Mouse (Mus musculus) liver, postnatal 0 days (tissue): Measurements from ENCODE around the gene Rab20. TPM values are rescaled to one million over a fixed set of nuclear protein-coding genes. Genes with fewer than 3 reads are reported as not detected.
A peak's percentile ranks its signal among the peaks of the same experiment; 100 is the strongest.
"Not testable (repeated sequence)": the region's sequence is repeated elsewhere in the genome, so short reads cannot be mapped to it uniquely, and the experiment has no call there.

Experiments used
- ATAC-seq: fragments of 200-750 bp; cut with Nextera tagmentation; 2 replicates; pipeline ENCODE4 v1.8.0; 2017; ENCODE audit warnings: mild to moderate bottlenecking, moderate library complexity
- DNase-seq: peaks from one replicate; pipeline ENCODE4 v3.0.0-alpha.2; 2016
- H3K27ac ChIP-seq: fragments of 300-500 bp; sonication (generic); 2 replicates; pipeline ENCODE4 v1.5.1; 2014; ENCODE audit warnings: antibody characterized with exemption, moderate library complexity, mild to moderate bottlenecking, low read depth
- H3K27me3 ChIP-seq: fragments of 300-500 bp; sonication (generic); 2 replicates; pipeline ENCODE4 v1.6.1; 2014; ENCODE audit warnings: low read length, control low read depth, mixed read lengths; ENCODE audit not compliant: insufficient read depth
- H3K36me3 ChIP-seq: fragments of 300-500 bp; sonication (generic); replicated peaks from 2 replicates; pipeline ENCODE4 v1.6.1; 2014; ENCODE audit warnings: mild to moderate bottlenecking, control low read depth, low read length, moderate library complexity, mixed read lengths; ENCODE audit not compliant: insufficient read depth
- H3K4me1 ChIP-seq: fragments of 300-500 bp; sonication (generic); 2 replicates; pipeline ENCODE4 v1.6.1; 2014; ENCODE audit warnings: antibody characterized with exemption, mild to moderate bottlenecking, control low read depth; ENCODE audit not compliant: insufficient read depth
- H3K4me2 ChIP-seq: fragments of 300-500 bp; sonication (generic); 2 replicates; pipeline ENCODE4 v1.6.1; 2014; ENCODE audit warnings: low read depth, mild to moderate bottlenecking, low read length, moderate library complexity, mixed read lengths
- H3K4me3 ChIP-seq: fragments of 300-500 bp; sonication (generic); 2 replicates; pipeline ENCODE4 v1.5.1; 2014; ENCODE audit warnings: low read depth, low read length
- H3K9ac ChIP-seq: fragments of 300-500 bp; sonication (generic); replicated peaks from 2 replicates; pipeline ENCODE4 v1.6.1; 2014; ENCODE audit warnings: mild to moderate bottlenecking, moderate library complexity
- H3K9me3 ChIP-seq: fragments of 300-500 bp; sonication (generic); 2 replicates; pipeline ENCODE4 v1.6.1; 2016; ENCODE audit warnings: mild to moderate bottlenecking, control low read depth, low read length, mixed read lengths
- CTCF ChIP-seq: sonication (generic); IDR thresholded peaks from 2 replicates; pipeline ENCODE4 v1.5.1; 2016; ENCODE audit warnings: antibody characterized with exemption, low read depth
- EP300 ChIP-seq: IDR thresholded peaks from 2 replicates; pipeline ENCODE4 v1.6.1; 2016; ENCODE audit warnings: antibody characterized with exemption, low read depth, mild to moderate bottlenecking
- WGBS: fragments of 180-500 bp; shearing (Covaris S2); extraction: QIAGEN DNeasy Blood & Tissue Kit; methylation state at CpG from one replicate; pipeline ENCODE4 v1.1.7; 2014; ENCODE audit not compliant: insufficient replicate concordance; 5-methylcytosine and 5-hydroxymethylcytosine counted together
- polyA plus RNA-seq: library from polyadenylated mRNA; unstranded; fragments of >200 nt; fragmentation: Nextera tagmentation; extraction: Ambion mirVana; gene quantifications from 2 replicates; pipeline ENCODE4 v1.2.1, GENCODE M21; 2015

The Rab20 gene
- polyA plus RNA-seq, 1 experiment from 2014 or later: 10.7 TPM

DNA sequence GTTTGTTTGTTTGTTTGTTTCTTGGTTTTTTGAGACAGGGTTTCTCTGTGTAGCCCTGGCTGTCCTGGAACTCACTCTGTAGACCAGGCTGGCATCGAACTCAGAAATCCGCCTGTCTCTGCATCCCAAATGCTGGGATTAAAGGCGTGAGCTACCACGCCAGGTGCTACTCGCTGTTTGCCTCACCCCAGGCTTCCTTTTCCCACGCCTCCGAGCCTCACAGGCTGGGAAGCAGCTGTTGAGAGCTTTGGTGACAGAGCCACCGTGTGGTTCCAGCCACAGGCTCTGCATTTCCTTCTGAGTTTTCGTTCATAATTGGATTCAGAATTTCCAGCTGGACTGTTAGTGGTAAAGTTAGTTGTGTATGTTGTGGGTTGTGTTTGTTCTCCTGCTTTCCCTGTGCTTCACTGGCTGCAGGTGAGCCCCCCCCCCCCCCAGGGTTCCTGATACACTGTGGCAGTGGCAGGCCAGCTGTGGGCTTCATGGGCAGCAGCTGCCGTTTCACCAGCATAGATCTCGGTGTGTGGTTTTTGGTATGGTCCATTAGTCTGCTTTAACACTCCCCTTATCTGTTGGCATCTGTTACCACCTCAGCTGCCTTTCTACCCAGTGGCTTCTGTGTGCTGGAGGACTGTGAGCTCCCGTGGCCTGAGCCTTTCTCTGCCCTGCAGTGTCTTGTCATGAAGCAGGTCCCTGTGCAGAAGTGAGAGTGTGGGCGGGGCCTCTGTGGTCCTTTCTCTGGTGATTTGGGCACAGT is 25.1 kb upstream of the Rab20 start:
- Histone ChIP-seq H3K27ac (no peak overlapping the region), H3K27me3 (no peaks in the 10 kb centered on the region), H3K4me1 (peaks cover 3% of the 10 kb centered on the region), H3K36me3 (peaks cover 52% of the 10 kb centered on the region), H3K4me2 (no peak overlapping the region), H3K9ac (no peak overlapping the region), H3K9me3 (no peaks in the 10 kb centered on the region), H3K4me3 (no peak overlapping the region)
- DNase-seq: no peak
- no peak for ATAC-seq
- 77% methylated on average over 13 of the region's 13 CpGs for WGBS
- TF ChIP-seq CTCF (no peak), EP300 (no peak)

GRCm38 (mm10) chr8:11498786-11499485 is 20.4 kb upstream of the Rab20 start:
- H3K27me3 ChIP-seq: no peaks in the 10 kb centered on the region
- no peak for TF ChIP-seq CTCF
- no peak for TF ChIP-seq EP300
- peaks cover 18% of the 10 kb centered on the region for H3K4me1 ChIP-seq
- ATAC-seq: no peak
- H3K9me3 ChIP-seq: no peaks in the 10 kb centered on the region
- H3K9ac ChIP-seq: no peak overlapping the region
- H3K4me3 ChIP-seq: peak overlapping the region; percentile 88; the same call in 1 of the 2 replicates
- 72% methylated on average over 4 of the region's 4 CpGs for WGBS
- peaks cover 10% of the 10 kb centered on the region for H3K36me3 ChIP-seq
- no peak for DNase-seq
- H3K27ac ChIP-seq: no peak overlapping the region
- peak overlapping the region; percentile 76 for H3K4me2 ChIP-seq

DNA sequence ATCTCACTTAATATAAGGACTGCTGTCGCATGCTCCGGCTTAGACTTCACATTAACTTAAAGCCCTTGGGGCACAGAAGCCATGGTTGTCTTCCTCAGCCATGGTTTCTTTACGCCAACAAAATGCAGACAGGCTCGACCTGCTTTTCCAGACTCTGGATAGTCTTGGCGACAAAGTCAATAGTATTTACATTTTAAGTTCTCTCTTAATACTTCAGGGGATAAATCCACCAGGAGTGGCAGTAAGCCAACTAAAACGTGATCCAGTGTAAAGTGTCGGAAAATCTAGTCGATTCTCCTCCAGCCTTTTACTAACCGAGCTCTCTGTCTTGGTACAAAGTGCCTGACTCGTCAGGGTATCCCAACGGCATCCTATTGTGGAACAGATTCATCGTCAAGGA is 19.8 kb upstream of the Rab20 start:
- Histone ChIP-seq H3K27ac (no peak overlapping the region), H3K4me3 (peak overlapping the region; percentile 88), H3K4me2 (peak overlapping the region; percentile 76), H3K9ac (peak overlapping the region; percentile 91), H3K4me1 (peaks cover 18% of the 10 kb centered on the region), H3K36me3 (peaks cover 4% of the 10 kb centered on the region), H3K27me3 (no peaks in the 10 kb centered on the region), H3K9me3 (no peaks in the 10 kb centered on the region)
- DNase-seq (no peak), ATAC-seq (no peak)
- TF ChIP-seq EP300: no peak
- TF ChIP-seq CTCF: no peak
- WGBS: 70% methylated on average over 12 of the region's 12 CpGs

DNA sequence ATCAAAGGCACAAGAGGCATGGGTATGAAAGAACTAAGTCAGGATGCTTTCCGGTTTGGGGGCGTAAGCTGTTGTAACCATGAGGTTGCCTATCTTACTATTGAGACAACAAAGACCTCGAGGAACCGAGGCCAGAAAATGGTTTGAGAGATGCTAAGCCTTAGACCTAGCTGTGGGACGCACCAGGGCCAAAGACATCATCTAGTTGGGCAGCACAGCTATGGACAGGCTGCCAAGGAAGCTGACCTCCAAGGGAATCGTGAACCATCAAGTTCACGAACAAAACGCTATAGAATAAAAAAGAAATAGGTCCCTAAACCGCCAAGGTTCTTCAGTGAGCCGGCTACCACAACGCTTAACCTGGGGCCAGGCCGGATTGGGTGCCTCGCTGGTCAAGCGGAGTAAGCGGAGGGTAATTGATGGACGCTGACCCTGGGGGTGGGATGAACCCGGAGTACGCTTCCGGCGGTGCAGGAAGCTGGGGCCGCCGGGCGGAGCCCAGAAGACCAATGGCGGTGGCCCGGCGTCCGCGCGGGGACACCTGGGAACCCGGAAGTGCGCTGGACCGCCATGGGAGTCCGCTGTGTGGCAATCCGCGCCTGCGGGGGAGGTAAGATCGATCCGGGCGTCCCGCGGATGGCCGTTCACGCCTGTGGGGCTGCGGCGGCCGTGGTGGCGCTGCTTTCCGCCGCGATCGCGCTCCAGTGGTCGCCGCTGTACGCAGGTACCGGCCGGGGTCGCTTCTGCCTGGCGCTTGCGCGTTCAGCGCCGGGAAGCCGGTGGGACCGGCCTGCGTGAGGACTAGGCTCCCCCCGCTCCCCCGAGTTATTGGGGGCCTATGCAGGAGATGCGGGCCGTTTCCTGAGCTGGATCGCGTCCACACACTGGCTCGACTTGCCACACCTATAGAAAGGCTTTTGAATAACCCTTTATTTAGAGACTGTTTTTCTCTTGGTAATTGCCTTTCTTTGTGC is 18.8 kb upstream of the Rab20 start, which contains the start of gene Naxd:
Gene Naxd (plus strand): TSS at position 490 of the 974 bp plus-strand sequence.
- Histone ChIP-seq H3K36me3 (no peaks in the 10 kb centered on the region; the same call in 1 of the 2 replicates), H3K27me3 (no peaks in the 10 kb centered on the region), H3K27ac (peak within 1 kb of the TSS; percentile 91), H3K4me1 (peaks cover 18% of the 10 kb centered on the region), H3K4me2 (peak within 1 kb of the TSS; percentile 76), H3K9me3 (no peaks in the 10 kb centered on the region), H3K9ac (peak within 1 kb of the TSS; percentile 91), H3K4me3 (peak within 1 kb of the TSS; percentile 88)
- ATAC-seq (peak; percentile 100), DNase-seq (peak; percentile 94)
- WGBS: 3% methylated on average over 73 of the region's 73 CpGs
- TF ChIP-seq EP300: peak; percentile 36; the same call in 1 of the 2 replicates
- 0 out of 2 replicates have a peak, but pooled peaks have one; percentile 5 for TF ChIP-seq CTCF

GRCm38 (mm10) chr8:11492340-11492739 is 13.8 kb upstream of the Rab20 start:
- not testable (repeated sequence) for H3K9ac ChIP-seq, H3K36me3 ChIP-seq, H3K4me1 ChIP-seq, H3K4me2 ChIP-seq, DNase-seq, H3K27me3 ChIP-seq, H3K9me3 ChIP-seq, H3K4me3 ChIP-seq, H3K27ac ChIP-seq, ATAC-seq
- WGBS: 82% methylated on average over 2 of the region's 2 CpGs

DNA sequence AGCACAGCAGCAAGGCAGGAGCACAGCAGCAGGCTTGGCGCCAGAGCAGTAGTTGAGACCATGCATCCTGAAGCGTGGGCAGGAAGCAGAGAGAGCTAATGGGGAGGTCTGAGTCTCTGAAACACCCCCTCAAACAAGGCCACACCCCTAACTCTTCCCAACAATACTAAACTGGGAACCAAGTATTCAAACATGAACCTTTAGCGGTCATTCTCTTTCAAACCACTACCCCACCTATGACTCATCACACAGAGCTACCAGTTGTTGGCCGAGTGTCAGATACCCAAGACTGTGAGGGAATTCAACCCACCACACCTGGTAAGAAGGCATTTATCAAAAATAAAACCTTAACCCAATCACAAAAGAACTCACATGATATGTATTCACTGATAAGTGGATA is 8.7 kb upstream of the Rab20 start:
- no peaks in the 10 kb centered on the region for H3K36me3 ChIP-seq
- H3K27me3 ChIP-seq: no peaks in the 10 kb centered on the region
- no peak overlapping the region for H3K4me3 ChIP-seq
- DNase-seq: no peak
- 55% methylated on average over 4 of the region's 4 CpGs for WGBS
- no peaks in the 10 kb centered on the region for H3K9me3 ChIP-seq
- H3K9ac ChIP-seq: no peak overlapping the region
- H3K4me2 ChIP-seq: no peak overlapping the region
- H3K27ac ChIP-seq: no peak overlapping the region
- ATAC-seq: no peak
- TF ChIP-seq CTCF (no peak), EP300 (no peak)
- no peaks in the 10 kb centered on the region for H3K4me1 ChIP-seq
